Comparison of ENCODE assay signal across 28 mouse cellular contexts in the genomic region with DNA sequence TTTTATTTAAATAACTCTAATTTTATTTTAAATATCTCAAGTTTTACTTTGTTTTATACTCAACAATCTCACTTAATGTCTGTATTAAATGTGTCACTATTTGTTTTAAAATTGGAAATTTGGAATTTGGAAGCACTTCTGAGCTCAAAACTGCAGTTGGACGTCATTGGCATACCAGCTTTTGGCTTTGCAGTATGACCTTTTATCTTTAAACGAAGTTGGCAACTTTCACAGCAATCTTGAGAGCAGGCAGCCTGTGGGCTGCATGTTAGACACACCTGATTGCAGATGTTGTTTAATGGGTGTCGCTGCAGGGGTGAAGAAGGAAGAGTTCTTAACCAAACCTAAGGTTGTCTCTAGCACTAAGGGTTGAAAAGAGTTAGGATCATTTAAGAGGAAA.
"Had no signal": no experiment of that assay in that cellular context is flagged by ENCODE, and none has a peak within 500 bp of the region (broad histone marks: within the 10 kb centered on the region; RNA-seq: fewer than 3 reads in every experiment).

No protein-coding gene starts in this region.

- ATAC-seq: forebrain, embryonic 13.5 days; forebrain, embryonic 14.5 days; forebrain, embryonic 15.5 days; forebrain, embryonic 16.5 days; forebrain, postnatal 0 days had no signal

- H3K4me2 ChIP-seq: embryonic facial prominence, embryonic 12.5 days; embryonic facial prominence, embryonic 13.5 days; embryonic facial prominence, embryonic 15.5 days; forebrain, embryonic 12.5 days; forebrain, embryonic 13.5 days; forebrain, embryonic 15.5 days had no signal

- H3K4me3 ChIP-seq: embryonic facial prominence, embryonic 10.5 days; embryonic facial prominence, embryonic 12.5 days; embryonic facial prominence, embryonic 13.5 days; embryonic facial prominence, embryonic 15.5 days; erythroblast, embryonic 14.5 days; forebrain, embryonic 10.5 days; forebrain, embryonic 12.5 days; forebrain, embryonic 13.5 days; forebrain, embryonic 15.5 days; gastrocnemius, adult 2 months; heart, adult 2 months had no signal

- H3K9me3 ChIP-seq: embryonic facial prominence, embryonic 10.5 days; embryonic facial prominence, embryonic 12.5 days; embryonic facial prominence, embryonic 13.5 days; embryonic facial prominence, embryonic 15.5 days; forebrain, embryonic 10.5 days; forebrain, embryonic 12.5 days; forebrain, embryonic 13.5 days; forebrain, embryonic 15.5 days had no signal

- H3K27ac ChIP-seq: embryonic facial prominence, embryonic 10.5 days; embryonic facial prominence, embryonic 12.5 days; embryonic facial prominence, embryonic 13.5 days; embryonic facial prominence, embryonic 15.5 days; forebrain, embryonic 10.5 days; forebrain, embryonic 12.5 days; forebrain, embryonic 13.5 days; forebrain, embryonic 15.5 days; gastrocnemius, adult 2 months; heart, adult 2 months had no signal

- H3K9ac ChIP-seq: embryonic facial prominence, embryonic 12.5 days; embryonic facial prominence, embryonic 13.5 days; embryonic facial prominence, embryonic 15.5 days; forebrain, embryonic 12.5 days; forebrain, embryonic 13.5 days; forebrain, embryonic 15.5 days; forebrain, postnatal 0 days had no signal

- H3K36me3 ChIP-seq: embryonic facial prominence, embryonic 10.5 days; embryonic facial prominence, embryonic 12.5 days; embryonic facial prominence, embryonic 13.5 days; embryonic facial prominence, embryonic 15.5 days; forebrain, embryonic 10.5 days; forebrain, embryonic 12.5 days; forebrain, embryonic 15.5 days had no signal

- DNase-seq: cerebellum, adult 2 months; cerebellum, adult 8-10 months; cerebellum, adult 9-10 months; cerebellum, adult 9-11 months; cerebellum, postnatal 10 days; cerebellum, postnatal 14 days; cerebellum, postnatal 25 days; cerebellum, postnatal 36 days; embryo, embryonic 11 days; gastrocnemius, adult 2 months; gastrocnemius, postnatal 10 days; gastrocnemius, postnatal 14 days; gastrocnemius, postnatal 25 days; gastrocnemius, postnatal 36 days; heart, adult 18-20 months; heart, adult 2 months had no signal

- H3K27me3 ChIP-seq: embryonic facial prominence, embryonic 13.5 days; embryonic facial prominence, embryonic 15.5 days; forebrain, embryonic 12.5 days; forebrain, embryonic 13.5 days; forebrain, embryonic 15.5 days had no signal
